ENCODE assay signal across 20 mouse cellular contexts in genomic region chr8:78345705-78346104, GRCm38 (mm10).
DNase-seq lines count a peak whose midpoint lies in the region; ATAC-seq lines count a peak whose summit lies in the region.
"Had no signal": no experiment of that assay in that cellular context is flagged by ENCODE, and none has a peak within 500 bp of the region (broad histone marks: within the 10 kb centered on the region; RNA-seq: fewer than 3 reads in every experiment).

No protein-coding gene starts in this region.

- H3K9me3 ChIP-seq in kidney, embryonic 16.5 days (ENCODE audit: low read length), result no peaks in the 10 kb centered on the region
- no peaks in the 10 kb centered on the region for H3K9me3 ChIP-seq in forebrain, embryonic 16.5 days (ENCODE audit: control insufficient read depth, low read length)
- H3K9me3 ChIP-seq in limb, embryonic 11.5 days (ENCODE audit: control insufficient read depth, low read length), result no peaks in the 10 kb centered on the region
- H3K9me3 ChIP-seq in neural tube, embryonic 14.5 days (ENCODE audit: control insufficient read depth, low read length), result no peaks in the 10 kb centered on the region
- no peaks in the 10 kb centered on the region for H3K9me3 ChIP-seq in liver, embryonic 11.5 days (ENCODE audit: control insufficient read depth, low read length)
- H3K9me3 ChIP-seq: embryonic facial prominence, embryonic 13.5 days; stomach, embryonic 15.5 days had no signal

- H3K27ac ChIP-seq in kidney, embryonic 16.5 days (ENCODE audit: low read length), result no peak overlapping the region
- H3K27ac ChIP-seq in forebrain, embryonic 16.5 days (ENCODE audit: low read length), result no peak overlapping the region
- H3K27ac ChIP-seq in limb, embryonic 11.5 days (replicated peaks; ENCODE audit: low read depth, low read length), result no peak overlapping the region
- no peak overlapping the region for H3K27ac ChIP-seq in neural tube, embryonic 14.5 days (ENCODE audit: low read depth, low read length)
- no peak overlapping the region for H3K27ac ChIP-seq in liver, embryonic 11.5 days (ENCODE audit: low read depth, low read length)
- H3K27ac ChIP-seq: embryonic facial prominence, embryonic 13.5 days; gastrocnemius, adult 2 months; macrophage; stomach, embryonic 15.5 days had no signal

- 0 out of 2 replicates have a peak, but pooled peaks cover 5% of the 10 kb centered on the region for H3K4me1 ChIP-seq in kidney, embryonic 16.5 days (ENCODE audit: insufficient read depth, low read length)
- peaks cover 17% of the 10 kb centered on the region for H3K4me1 ChIP-seq in forebrain, embryonic 16.5 days (replicated peaks; ENCODE audit: control insufficient read depth, insufficient read depth, low read length)
- H3K4me1 ChIP-seq in limb, embryonic 11.5 days (ENCODE audit: control insufficient read depth, insufficient read depth, low read length), result 0 out of 2 replicates have a peak, but pooled peaks cover 4% of the 10 kb centered on the region
- 0 out of 2 replicates have a peak, but pooled peaks cover 5% of the 10 kb centered on the region for H3K4me1 ChIP-seq in neural tube, embryonic 14.5 days (ENCODE audit: control insufficient read depth, insufficient read depth, low read length)
- no peaks in the 10 kb centered on the region for H3K4me1 ChIP-seq in liver, embryonic 11.5 days (replicated peaks; ENCODE audit: control insufficient read depth, insufficient read depth, low read length)
- H3K4me1 ChIP-seq: stomach, embryonic 15.5 days had no signal

- H3K4me2 ChIP-seq in kidney, embryonic 16.5 days (replicated peaks; ENCODE audit: low read depth, low read length), result 0 out of 2 replicates have a peak overlapping the region, but pooled peaks have one; percentile 10
- peak overlapping the region; percentile 31 for H3K4me2 ChIP-seq in forebrain, embryonic 16.5 days (ENCODE audit: low read length)
- H3K4me2 ChIP-seq in limb, embryonic 11.5 days (ENCODE audit: low read depth, severe bottlenecking), result 0 out of 2 replicates have a peak overlapping the region, but pooled peaks have one; percentile 1
- H3K4me2 ChIP-seq in neural tube, embryonic 14.5 days (ENCODE audit: low read depth, low read length), result peak overlapping the region; percentile 25; the same call in 1 of the 2 replicates
- H3K4me2 ChIP-seq in liver, embryonic 11.5 days, result no peak overlapping the region
- H3K4me2 ChIP-seq: embryonic facial prominence, embryonic 13.5 days; lung, embryonic 14.5 days; stomach, embryonic 15.5 days had no signal

- H3K27me3 ChIP-seq in kidney, embryonic 16.5 days (ENCODE audit: insufficient read depth, low read length), result no peaks in the 10 kb centered on the region
- no peaks in the 10 kb centered on the region for H3K27me3 ChIP-seq in forebrain, embryonic 16.5 days (replicated peaks; ENCODE audit: control insufficient read depth, insufficient read depth, low read length)
- no peaks in the 10 kb centered on the region for H3K27me3 ChIP-seq in limb, embryonic 11.5 days (ENCODE audit: control insufficient read depth, insufficient read depth, low read length)
- no peaks in the 10 kb centered on the region for H3K27me3 ChIP-seq in neural tube, embryonic 14.5 days (ENCODE audit: control insufficient read depth, insufficient read depth, low read length)
- H3K27me3 ChIP-seq in liver, embryonic 11.5 days (replicated peaks; ENCODE audit: control insufficient read depth, insufficient read depth, low read length), result no peaks in the 10 kb centered on the region
- H3K27me3 ChIP-seq: embryonic facial prominence, embryonic 13.5 days; stomach, embryonic 15.5 days had no signal

- no peak for DNase-seq in kidney, adult 8-10 months
- no peak for DNase-seq in limb, embryonic 11.5 days (ENCODE audit: low spot score)
- no peak for DNase-seq in liver, embryonic 11.5 days (ENCODE audit: low spot score)
- DNase-seq: adrenal gland, postnatal 36 days; cerebellum, adult 9-10 months; gastrocnemius, adult 2 months; kidney, adult 2 months; kidney, postnatal 36 days; layer of hippocampus, adult 9-11 months; lung, embryonic 14.5 days; spleen, adult 18-20 months had no signal

- H3K36me3 ChIP-seq in kidney, embryonic 16.5 days (ENCODE audit: insufficient read depth, low read length), result no peaks in the 10 kb centered on the region
- H3K36me3 ChIP-seq in forebrain, embryonic 16.5 days (ENCODE audit: control insufficient read depth, insufficient read depth), result no peaks in the 10 kb centered on the region
- H3K36me3 ChIP-seq in limb, embryonic 11.5 days (ENCODE audit: control insufficient read depth, insufficient read depth, low read length), result no peaks in the 10 kb centered on the region
- H3K36me3 ChIP-seq in neural tube, embryonic 14.5 days (ENCODE audit: control insufficient read depth, insufficient read depth, low read length), result no peaks in the 10 kb centered on the region
- no peaks in the 10 kb centered on the region for H3K36me3 ChIP-seq in liver, embryonic 11.5 days (ENCODE audit: control insufficient read depth, insufficient read depth, low read length)
- H3K36me3 ChIP-seq: embryonic facial prominence, embryonic 13.5 days; stomach, embryonic 15.5 days had no signal

- no peak overlapping the region for H3K9ac ChIP-seq in kidney, embryonic 16.5 days (replicated peaks; ENCODE audit: low read length)
- H3K9ac ChIP-seq in forebrain, embryonic 16.5 days (replicated peaks; ENCODE audit: low read depth, low read length), result no peak overlapping the region
- no peak overlapping the region for H3K9ac ChIP-seq in limb, embryonic 11.5 days (ENCODE audit: low read length)
- 0 out of 2 replicates have a peak overlapping the region, but pooled peaks have one; percentile 21 for H3K9ac ChIP-seq in neural tube, embryonic 14.5 days (replicated peaks; ENCODE audit: low read depth, low read length)
- H3K9ac ChIP-seq in liver, embryonic 11.5 days (ENCODE audit: low read depth, low read length), result no peak overlapping the region
- H3K9ac ChIP-seq: embryonic facial prominence, embryonic 13.5 days; lung, embryonic 14.5 days; stomach, embryonic 15.5 days had no signal

- 34% methylated on average over 7 of the region's 7 CpGs for WGBS in kidney, embryonic 16.5 days
- 24% methylated on average over 7 of the region's 7 CpGs for WGBS in forebrain, embryonic 16.5 days
- 37% methylated on average over 7 of the region's 7 CpGs for WGBS in limb, embryonic 11.5 days
- 25% methylated on average over 7 of the region's 7 CpGs for WGBS in neural tube, embryonic 14.5 days
- WGBS in liver, embryonic 11.5 days, result 43% methylated on average over 7 of the region's 7 CpGs

- no peak overlapping the region for H3K4me3 ChIP-seq in kidney, embryonic 16.5 days (ENCODE audit: low read length)
- H3K4me3 ChIP-seq in forebrain, embryonic 16.5 days (replicated peaks; ENCODE audit: low read length), result peak overlapping the region; percentile 6; the same call in 1 of the 2 replicates
- no peak overlapping the region for H3K4me3 ChIP-seq in limb, embryonic 11.5 days (ENCODE audit: low read depth, low read length)
- no peak overlapping the region for H3K4me3 ChIP-seq in neural tube, embryonic 14.5 days (ENCODE audit: low read depth, low read length)
- H3K4me3 ChIP-seq in liver, embryonic 11.5 days (ENCODE audit: low read depth, low read length), result no peak overlapping the region
- H3K4me3 ChIP-seq: embryonic facial prominence, embryonic 13.5 days; gastrocnemius, adult 2 months; stomach, embryonic 15.5 days had no signal

- no peak for ATAC-seq in kidney, embryonic 16.5 days (ENCODE audit: low FRiP score, low TSS enrichment)
- ATAC-seq in forebrain, embryonic 16.5 days, result peak; percentile 38; the same call in 1 of the 2 replicates
- no peak for ATAC-seq in limb, embryonic 11.5 days (ENCODE audit: insufficient number of reproducible peaks, low FRiP score, low TSS enrichment, low read depth)
- peak; percentile 52; the same call in 1 of the 2 replicates for ATAC-seq in neural tube, embryonic 14.5 days (ENCODE audit: low read depth)
- ATAC-seq in erythroid progenitor cell, adult 5-6 weeks (replicated peaks; ENCODE audit: low FRiP score, poor library complexity, severe bottlenecking), result no peak
- no peak for ATAC-seq in liver, embryonic 11.5 days (replicated peaks; ENCODE audit: low FRiP score)
- ATAC-seq: activated CD4-positive, CD25-positive, alpha-beta regulatory T cell, adult 4 months; Patski had no signal

Comparison
In these comparisons a context has a peak if more than half of its experiments do, and no peak if none do; other contexts are left out.
1. ATAC-seq: peak in forebrain, embryonic 16.5 days (single experiment) and neural tube, embryonic 14.5 days (single experiment); none in kidney, embryonic 16.5 days (single experiment), limb, embryonic 11.5 days (single experiment), erythroid progenitor cell, adult 5-6 weeks (single experiment) and liver, embryonic 11.5 days (single experiment).